Comparison of ENCODE assay signal across 11 mouse cellular contexts in the genomic region with DNA sequence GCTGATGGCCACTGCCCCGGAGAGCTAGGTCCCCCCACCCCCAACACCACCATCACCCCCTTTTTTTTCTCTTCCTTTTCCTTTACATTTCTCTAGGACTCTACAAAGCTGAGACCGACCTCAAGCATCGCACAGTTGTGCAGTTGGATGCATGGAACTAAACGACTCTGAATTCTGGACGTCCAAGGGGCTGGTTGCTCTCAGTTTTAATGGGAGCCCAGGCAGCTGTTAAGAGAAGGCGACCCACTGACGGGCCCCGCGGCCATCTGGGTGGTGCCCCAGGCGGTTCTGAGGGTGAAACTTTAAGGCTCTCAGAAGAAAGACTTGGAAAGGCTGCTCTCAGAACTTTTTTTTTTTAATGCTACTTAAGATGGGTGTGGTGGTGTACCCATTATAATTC. TPM values are rescaled to one million over a fixed set of nuclear protein-coding genes. Genes with fewer than 3 reads are reported as not detected.
DNase-seq lines count a peak whose midpoint lies in the region; ATAC-seq and TF ChIP-seq lines count a peak whose summit lies in the region.
"Had no signal": no experiment of that assay in that cellular context is flagged by ENCODE, and none has a peak within 500 bp of the region (broad histone marks: within the 10 kb centered on the region; RNA-seq: fewer than 3 reads in every experiment).

No protein-coding gene starts in this region.

- WGBS in heart, embryonic 10.5 days, result under 1% methylated on average over 10 of the region's 10 CpGs
- 2% methylated on average over 10 of the region's 10 CpGs for WGBS in hindbrain, embryonic 15.5 days
- WGBS in midbrain, embryonic 13.5 days, result 2% methylated on average over 10 of the region's 10 CpGs

- ATAC-seq in hindbrain, embryonic 15.5 days (ENCODE audit: low FRiP score, low read depth), result no peak
- no peak for ATAC-seq in midbrain, embryonic 13.5 days

- H3K4me3 ChIP-seq in heart, embryonic 10.5 days, result peak overlapping the region; percentile 88
- H3K4me3 ChIP-seq in cortical plate, adult 2 months (ENCODE audit: insufficient read depth, low read length), result peak overlapping the region; percentile 35; the same call in 1 of the 2 replicates
- H3K4me3 ChIP-seq in hindbrain, embryonic 15.5 days, result peak overlapping the region; percentile 62
- peak overlapping the region; percentile 63 for H3K4me3 ChIP-seq in midbrain, embryonic 13.5 days (replicated peaks)

- no peaks in the 10 kb centered on the region for H3K9me3 ChIP-seq in heart, embryonic 10.5 days
- H3K9me3 ChIP-seq in hindbrain, embryonic 15.5 days, result no peaks in the 10 kb centered on the region
- no peaks in the 10 kb centered on the region for H3K9me3 ChIP-seq in midbrain, embryonic 13.5 days

- H3K27ac ChIP-seq in heart, embryonic 10.5 days, result peak overlapping the region; percentile 95
- H3K27ac ChIP-seq in cortical plate, adult 2 months (ENCODE audit: insufficient read depth, low read length), result no peak overlapping the region
- H3K27ac ChIP-seq in hindbrain, embryonic 15.5 days (replicated peaks), result no peak overlapping the region
- H3K27ac ChIP-seq in midbrain, embryonic 13.5 days, result no peak overlapping the region

- no peak for TF ChIP-seq POLR2A in cortical plate, adult 2 months (IDR thresholded peaks at IDR 0.05; ENCODE audit: extremely low read depth, insufficient read depth, low read length)

- DNase-seq in heart, embryonic 10.5 days (ENCODE audit: low spot score), result no peak
- DNase-seq in heart, postnatal 36 days, result no peak
- DNase-seq in cerebellum, postnatal 14 days, result no peak
- no peak for DNase-seq in gastrocnemius, postnatal 25 days
- DNase-seq in spleen, postnatal 10 days (ENCODE audit: low spot score in 2 of 2), result no peak

- H3K4me1 ChIP-seq in heart, embryonic 10.5 days, result peaks cover 27% of the 10 kb centered on the region
- H3K4me1 ChIP-seq in cortical plate, adult 2 months (ENCODE audit: control insufficient read depth, insufficient read depth, low read length), result no peaks in the 10 kb centered on the region
- peaks cover 42% of the 10 kb centered on the region for H3K4me1 ChIP-seq in hindbrain, embryonic 15.5 days (replicated peaks)
- H3K4me1 ChIP-seq in midbrain, embryonic 13.5 days (replicated peaks), result peaks cover 39% of the 10 kb centered on the region

- no peaks in the 10 kb centered on the region for H3K36me3 ChIP-seq in heart, embryonic 10.5 days
- H3K36me3 ChIP-seq in hindbrain, embryonic 15.5 days, result no peaks in the 10 kb centered on the region
- H3K36me3 ChIP-seq in midbrain, embryonic 13.5 days, result no peaks in the 10 kb centered on the region

- H3K27me3 ChIP-seq in heart, embryonic 10.5 days (ENCODE audit: insufficient read depth, poor library complexity, severe bottlenecking), result peaks cover 11% of the 10 kb centered on the region
- H3K27me3 ChIP-seq in hindbrain, embryonic 15.5 days, result peaks cover 33% of the 10 kb centered on the region
- H3K27me3 ChIP-seq in midbrain, embryonic 13.5 days, result peaks cover 53% of the 10 kb centered on the region

- intact Hi-C loops in heart, postnatal 36 days (cut with DNase I), result no loop called here

- H3K4me2 ChIP-seq in hindbrain, embryonic 15.5 days, result peak overlapping the region; percentile 96
- H3K4me2 ChIP-seq in midbrain, embryonic 13.5 days (replicated peaks), result peak overlapping the region; percentile 86

- no peak for TF ChIP-seq CTCF in cortical plate, adult 2 months (IDR thresholded peaks at IDR 0.05; ENCODE audit: extremely low read depth, insufficient read depth, low read length)

- peak overlapping the region; percentile 59 for H3K9ac ChIP-seq in hindbrain, embryonic 15.5 days
- peak overlapping the region; percentile 70 for H3K9ac ChIP-seq in midbrain, embryonic 13.5 days (replicated peaks)

RNA-seq across cellular contexts. Expression of a gene that starts 0.5 kb away (rescaled TPM):
- 2.4 and 3.1 TPM in 2 replicates for polyA plus RNA-seq in heart, embryonic 10.5 days (2016; fragmentation: Nextera tagmentation; extraction: Ambion mirVana)
- total RNA-seq in heart, postnatal 36 days (2021), result not detected
- polyA plus RNA-seq in cortical plate, adult 2 months (2012; rRNA removed), result 0.25 and 0.27 TPM in 2 replicates
- 0.26 and 0.32 TPM in 2 replicates for polyA plus RNA-seq in hindbrain, embryonic 15.5 days (2015; fragmentation: Nextera tagmentation; extraction: Ambion mirVana)
- 0.30 and 0.32 TPM in 2 replicates for polyA plus RNA-seq in midbrain, embryonic 13.5 days (2015; fragmentation: Nextera tagmentation; extraction: Ambion mirVana)
- total RNA-seq in gastrocnemius, postnatal 25 days (2021), result not detected
- total RNA-seq: neutrophil, adult 5-6 weeks had no signal

RNA-seq across cellular contexts. Expression of a gene that starts 49.2 kb away (rescaled TPM):
- 0.38 and 0.97 TPM in 2 replicates for polyA plus RNA-seq in heart, embryonic 10.5 days (2016; fragmentation: Nextera tagmentation; extraction: Ambion mirVana)
- total RNA-seq in heart, postnatal 36 days (2021), result not detected
- polyA plus RNA-seq in cortical plate, adult 2 months (2012; rRNA removed), result 0.15 TPM in 1 of 2 replicates, not detected in the other
- not detected in 2 replicates for polyA plus RNA-seq in hindbrain, embryonic 15.5 days (2015; fragmentation: Nextera tagmentation; extraction: Ambion mirVana)
- not detected in 2 replicates for polyA plus RNA-seq in midbrain, embryonic 13.5 days (2015; fragmentation: Nextera tagmentation; extraction: Ambion mirVana)
- total RNA-seq in gastrocnemius, postnatal 25 days (2021), result not detected
- total RNA-seq: adrenal gland, postnatal 10 days; layer of hippocampus, adult 18-20 months; neutrophil, adult 5-6 weeks had no signal

RNA-seq across cellular contexts. Expression of a gene that starts 60.0 kb away (rescaled TPM):
- polyA plus RNA-seq in heart, embryonic 10.5 days (2016; fragmentation: Nextera tagmentation; extraction: Ambion mirVana), result not detected in 2 replicates
- not detected for total RNA-seq in heart, postnatal 36 days (2021)
- not detected in 2 replicates for polyA plus RNA-seq in cortical plate, adult 2 months (2012; rRNA removed)
- polyA plus RNA-seq in hindbrain, embryonic 15.5 days (2015; fragmentation: Nextera tagmentation; extraction: Ambion mirVana), result not detected in 2 replicates
- polyA plus RNA-seq in midbrain, embryonic 13.5 days (2015; fragmentation: Nextera tagmentation; extraction: Ambion mirVana), result not detected in 2 replicates
- total RNA-seq in gastrocnemius, postnatal 25 days (2021), result not detected
- total RNA-seq: layer of hippocampus, adult 18-20 months; neutrophil, adult 5-6 weeks had no signal

Comparison
In these comparisons a context has a peak if more than half of its experiments do, and no peak if none do; other contexts are left out.
1. H3K4me3 ChIP-seq: peak in every context shown above with its lines; median percentile 88 in heart, embryonic 10.5 days; 63 in midbrain, embryonic 13.5 days; 62 in hindbrain, embryonic 15.5 days; 35 in cortical plate, adult 2 months.